12 mouse cellular contexts compared by ENCODE assay signal in genomic region chr4:130921986-130922385, GRCm38 (mm10). TPM values are rescaled to one million over a fixed set of nuclear protein-coding genes. Genes with fewer than 3 reads are reported as not detected.
DNase-seq lines count a peak whose midpoint lies in the region; ATAC-seq and TF ChIP-seq lines count a peak whose summit lies in the region.
"Had no signal": no experiment of that assay in that cellular context is flagged by ENCODE, and none has a peak within 500 bp of the region (broad histone marks: within the 10 kb centered on the region; RNA-seq: fewer than 3 reads in every experiment).

No protein-coding gene starts in this region.

- no peak for TF ChIP-seq POLR2A in thymus, adult 2 months (IDR thresholded peaks at IDR 0.05; ENCODE audit: control insufficient read depth, extremely low read depth, insufficient read depth, low read length, poor library complexity)

- 90% methylated on average over 10 of the region's 10 CpGs for WGBS in midbrain, embryonic 10.5 days
- WGBS in midbrain, postnatal 0 days, result 77% methylated on average over 10 of the region's 10 CpGs
- 24% methylated on average over 10 of the region's 10 CpGs for WGBS in thymus, adult 2 months
- WGBS in intestine, embryonic 15.5 days, result 76% methylated on average over 10 of the region's 10 CpGs
- WGBS in stomach, postnatal 0 days, result 78% methylated on average over 10 of the region's 10 CpGs

- H3K9ac ChIP-seq in midbrain, postnatal 0 days (replicated peaks; ENCODE audit: low read length, poor library complexity, severe bottlenecking), result no peak overlapping the region
- no peak overlapping the region for H3K9ac ChIP-seq in intestine, embryonic 15.5 days
- H3K9ac ChIP-seq in stomach, postnatal 0 days (ENCODE audit: low read length), result no peak overlapping the region
- H3K9ac ChIP-seq: hindbrain, embryonic 14.5 days; liver, embryonic 15.5 days had no signal

- no peak for TF ChIP-seq CTCF in midbrain, postnatal 0 days (IDR thresholded peaks at IDR 0.05)
- TF ChIP-seq CTCF in thymus, adult 2 months (IDR thresholded peaks at IDR 0.05; ENCODE audit: borderline replicate concordance, control insufficient read depth, extremely low read depth, insufficient read depth, low read length, poor library complexity), result no peak
- no peak for TF ChIP-seq CTCF in stomach, postnatal 0 days (IDR thresholded peaks at IDR 0.05; ENCODE audit: low read depth)

- ATAC-seq in midbrain, postnatal 0 days (ENCODE audit: low FRiP score), result no peak
- no peak for ATAC-seq in intestine, embryonic 15.5 days
- ATAC-seq in stomach, postnatal 0 days (ENCODE audit: low FRiP score, low TSS enrichment), result no peak
- ATAC-seq: midbrain, embryonic 16.5 days had no signal

- TF ChIP-seq EP300 in stomach, postnatal 0 days (optimal IDR thresholded peaks at IDR 0.05), result no peak

- peaks cover 45% of the 10 kb centered on the region for H3K4me1 ChIP-seq in midbrain, embryonic 10.5 days
- no peaks in the 10 kb centered on the region for H3K4me1 ChIP-seq in midbrain, postnatal 0 days (ENCODE audit: insufficient read depth, low read length)
- peaks cover 61% of the 10 kb centered on the region for H3K4me1 ChIP-seq in thymus, adult 2 months (replicated peaks; ENCODE audit: control insufficient read depth, insufficient read depth, low read length)
- H3K4me1 ChIP-seq in intestine, embryonic 15.5 days (replicated peaks), result 0 out of 2 replicates have a peak, but pooled peaks cover 2% of the 10 kb centered on the region
- H3K4me1 ChIP-seq in stomach, postnatal 0 days (replicated peaks; ENCODE audit: control insufficient read depth, insufficient read depth), result no peaks in the 10 kb centered on the region

- peak overlapping the region; percentile 10; the same call in 1 of the 2 replicates for H3K27ac ChIP-seq in midbrain, embryonic 10.5 days (replicated peaks)
- no peak overlapping the region for H3K27ac ChIP-seq in midbrain, postnatal 0 days (ENCODE audit: low read depth, low read length)
- peak overlapping the region; percentile 94 for H3K27ac ChIP-seq in thymus, adult 2 months (ENCODE audit: control insufficient read depth, insufficient read depth, low read length)
- H3K27ac ChIP-seq in intestine, embryonic 15.5 days, result no peak overlapping the region
- no peak overlapping the region for H3K27ac ChIP-seq in stomach, postnatal 0 days (replicated peaks)
- H3K27ac ChIP-seq: hindbrain, embryonic 14.5 days; liver, embryonic 15.5 days had no signal

- no peaks in the 10 kb centered on the region for H3K9me3 ChIP-seq in midbrain, embryonic 10.5 days (replicated peaks)
- no peaks in the 10 kb centered on the region for H3K9me3 ChIP-seq in midbrain, postnatal 0 days (ENCODE audit: low read length)
- no peaks in the 10 kb centered on the region for H3K9me3 ChIP-seq in intestine, embryonic 15.5 days
- no peaks in the 10 kb centered on the region for H3K9me3 ChIP-seq in stomach, postnatal 0 days (ENCODE audit: control insufficient read depth, low read length)
- H3K9me3 ChIP-seq: liver, embryonic 15.5 days had no signal

- H3K4me2 ChIP-seq in midbrain, postnatal 0 days (ENCODE audit: low read depth, low read length, poor library complexity, severe bottlenecking), result no peak overlapping the region
- no peak overlapping the region for H3K4me2 ChIP-seq in intestine, embryonic 15.5 days (replicated peaks)
- H3K4me2 ChIP-seq in stomach, postnatal 0 days (replicated peaks; ENCODE audit: low read depth), result no peak overlapping the region
- H3K4me2 ChIP-seq: heart, embryonic 11.5 days; hindbrain, embryonic 14.5 days; liver, embryonic 15.5 days had no signal

- H3K4me3 ChIP-seq in midbrain, embryonic 10.5 days, result no peak overlapping the region
- no peak overlapping the region for H3K4me3 ChIP-seq in midbrain, postnatal 0 days (ENCODE audit: low read depth, low read length)
- H3K4me3 ChIP-seq in thymus, adult 2 months (ENCODE audit: control insufficient read depth, insufficient read depth, low read length), result no peak overlapping the region
- no peak overlapping the region for H3K4me3 ChIP-seq in intestine, embryonic 15.5 days (replicated peaks)
- no peak overlapping the region for H3K4me3 ChIP-seq in stomach, postnatal 0 days (ENCODE audit: low read depth, low read length)
- H3K4me3 ChIP-seq: liver, embryonic 15.5 days had no signal

- no peaks in the 10 kb centered on the region for H3K36me3 ChIP-seq in midbrain, embryonic 10.5 days
- no peaks in the 10 kb centered on the region for H3K36me3 ChIP-seq in midbrain, postnatal 0 days (ENCODE audit: insufficient read depth, low read length)
- H3K36me3 ChIP-seq in thymus, adult 2 months (ENCODE audit: control insufficient read depth, insufficient read depth, low read length), result peaks cover 42% of the 10 kb centered on the region
- no peaks in the 10 kb centered on the region for H3K36me3 ChIP-seq in intestine, embryonic 15.5 days
- H3K36me3 ChIP-seq in stomach, postnatal 0 days (ENCODE audit: control insufficient read depth, insufficient read depth, low read length), result no peaks in the 10 kb centered on the region
- H3K36me3 ChIP-seq: liver, embryonic 15.5 days had no signal

- no peak for DNase-seq in midbrain, embryonic 10.5 days (ENCODE audit: low spot score)
- DNase-seq in midbrain, postnatal 0 days (ENCODE audit: low spot score), result no peak
- DNase-seq in T-cell, adult 2 months (ENCODE audit: low spot score), result peak; percentile 75
- peak; percentile 63 for DNase-seq in lung, postnatal 25 days (ENCODE audit: low spot score)
- DNase-seq in thymus, adult 2 months, result peak; percentile 52
- DNase-seq in adrenal gland, postnatal 36 days, result no peak
- DNase-seq in stomach, postnatal 0 days (ENCODE audit: low spot score), result no peak

- no peaks in the 10 kb centered on the region for H3K27me3 ChIP-seq in midbrain, embryonic 10.5 days (ENCODE audit: low read depth, poor library complexity, severe bottlenecking)
- no peaks in the 10 kb centered on the region for H3K27me3 ChIP-seq in midbrain, postnatal 0 days (ENCODE audit: insufficient read depth, low read length)
- H3K27me3 ChIP-seq in thymus, adult 2 months (ENCODE audit: control insufficient read depth, insufficient read depth, low read length), result no peaks in the 10 kb centered on the region
- H3K27me3 ChIP-seq in intestine, embryonic 15.5 days (replicated peaks), result no peaks in the 10 kb centered on the region
- H3K27me3 ChIP-seq in stomach, postnatal 0 days (ENCODE audit: control insufficient read depth, insufficient read depth, low read length), result no peaks in the 10 kb centered on the region
- H3K27me3 ChIP-seq: liver, embryonic 15.5 days had no signal

RNA-seq across cellular contexts. Expression of gene Laptm5, which starts 9.1 kb away (rescaled TPM):
- 16.7 and 22.9 TPM in 2 replicates for polyA plus RNA-seq in midbrain, embryonic 10.5 days (2016; fragmentation: Nextera tagmentation; extraction: Ambion mirVana)
- total RNA-seq in midbrain, postnatal 0 days (2014; rRNA removed), result 28.2 and 34.5 TPM in 2 replicates
- polyA plus RNA-seq in midbrain, postnatal 0 days (2015; fragmentation: Nextera tagmentation; extraction: Ambion mirVana), result 32.8 and 36.2 TPM in 2 replicates
- 1,867 and 1,969 TPM in 2 replicates for polyA plus RNA-seq in thymus, adult 2 months (2012; rRNA removed)
- total RNA-seq in adrenal gland, postnatal 36 days (2021), result 10 to 100 TPM; 21.7 to 31.3 TPM
- polyA plus RNA-seq in intestine, embryonic 15.5 days (2015; fragmentation: Nextera tagmentation; extraction: Ambion mirVana), result 37.9 and 42.4 TPM in 2 replicates
- 30.5 and 34.0 TPM in 2 replicates for polyA plus RNA-seq in stomach, postnatal 0 days (2015; fragmentation: Nextera tagmentation; extraction: Ambion mirVana)

RNA-seq across cellular contexts. Expression of gene Matn1, which starts 22.2 kb away (rescaled TPM):
- polyA plus RNA-seq in midbrain, embryonic 10.5 days (2016; fragmentation: Nextera tagmentation; extraction: Ambion mirVana), result not detected in 2 replicates
- 0.38 TPM in 1 of 2 replicates, not detected in the other for total RNA-seq in midbrain, postnatal 0 days (2014; rRNA removed)
- polyA plus RNA-seq in midbrain, postnatal 0 days (2015; fragmentation: Nextera tagmentation; extraction: Ambion mirVana), result 0.20 and 0.27 TPM in 2 replicates
- polyA plus RNA-seq in thymus, adult 2 months (2012; rRNA removed), result 2.1 and 2.2 TPM in 2 replicates
- not detected for total RNA-seq in adrenal gland, postnatal 36 days (2021)
- 0.06 TPM in 1 of 2 replicates, not detected in the other for polyA plus RNA-seq in intestine, embryonic 15.5 days (2015; fragmentation: Nextera tagmentation; extraction: Ambion mirVana)
- polyA plus RNA-seq in stomach, postnatal 0 days (2015; fragmentation: Nextera tagmentation; extraction: Ambion mirVana), result 0.05 TPM in 1 of 2 replicates, not detected in the other
- polyA plus RNA-seq: heart, embryonic 11.5 days; hindbrain, embryonic 14.5 days had no signal

Comparison
In these comparisons a context has a peak if more than half of its experiments do, and no peak if none do; other contexts are left out.
1. H3K27ac ChIP-seq: peak in midbrain, embryonic 10.5 days (single experiment) and thymus, adult 2 months (single experiment); none in midbrain, postnatal 0 days (single experiment), intestine, embryonic 15.5 days (single experiment) and stomach, postnatal 0 days (single experiment).
2. DNase-seq: peak in T-cell, adult 2 months (single experiment), lung, postnatal 25 days (single experiment) and thymus, adult 2 months (single experiment); none in midbrain, embryonic 10.5 days (single experiment), midbrain, postnatal 0 days (single experiment), adrenal gland, postnatal 36 days (0 of 2) and stomach, postnatal 0 days (single experiment).
3. RNA of gene Laptm5, which starts 9.1 kb away (polyA plus RNA-seq): 1,867 to 1,969 TPM in thymus, adult 2 months; 37.9 to 42.4 TPM in intestine, embryonic 15.5 days, 32.8 to 36.2 TPM in midbrain, postnatal 0 days, 30.5 to 34.0 TPM in stomach, postnatal 0 days and 16.7 to 22.9 TPM in midbrain, embryonic 10.5 days; every median in the first group is over 10 times any median in the second.